Mouse (Mus musculus) ES-E14 (cell line): Measurements from ENCODE around the gene Glt28d2.

Experiments used
- CHD2 ChIP-seq: IDR thresholded peaks from 2 replicates; pipeline ENCODE4 v1.6.1; 2014; ENCODE audit warnings: mild to moderate bottlenecking, low read depth, low read length, inconsistent platforms
- HCFC1 ChIP-seq: IDR thresholded peaks from 2 replicates; pipeline ENCODE4 v1.6.1; 2012; ENCODE audit warnings: low read length, inconsistent platforms, borderline replicate concordance; ENCODE audit not compliant: insufficient read depth
- MAFK ChIP-seq: IDR thresholded peaks from 2 replicates; pipeline ENCODE4 v1.6.1; 2014; ENCODE audit warnings: mild to moderate bottlenecking, low read depth, low read length, inconsistent platforms; ENCODE audit not compliant: insufficient read depth
- ZC3H11A ChIP-seq: IDR thresholded peaks from 2 replicates; pipeline ENCODE4 v1.6.1; 2012; ENCODE audit warnings: low read depth, mild to moderate bottlenecking, inconsistent platforms, low read length, borderline replicate concordance
- ZNF384 ChIP-seq: IDR thresholded peaks from 2 replicates; pipeline ENCODE4 v1.6.1; 2012; ENCODE audit warnings: low read depth, low read length, inconsistent platforms

DNA sequence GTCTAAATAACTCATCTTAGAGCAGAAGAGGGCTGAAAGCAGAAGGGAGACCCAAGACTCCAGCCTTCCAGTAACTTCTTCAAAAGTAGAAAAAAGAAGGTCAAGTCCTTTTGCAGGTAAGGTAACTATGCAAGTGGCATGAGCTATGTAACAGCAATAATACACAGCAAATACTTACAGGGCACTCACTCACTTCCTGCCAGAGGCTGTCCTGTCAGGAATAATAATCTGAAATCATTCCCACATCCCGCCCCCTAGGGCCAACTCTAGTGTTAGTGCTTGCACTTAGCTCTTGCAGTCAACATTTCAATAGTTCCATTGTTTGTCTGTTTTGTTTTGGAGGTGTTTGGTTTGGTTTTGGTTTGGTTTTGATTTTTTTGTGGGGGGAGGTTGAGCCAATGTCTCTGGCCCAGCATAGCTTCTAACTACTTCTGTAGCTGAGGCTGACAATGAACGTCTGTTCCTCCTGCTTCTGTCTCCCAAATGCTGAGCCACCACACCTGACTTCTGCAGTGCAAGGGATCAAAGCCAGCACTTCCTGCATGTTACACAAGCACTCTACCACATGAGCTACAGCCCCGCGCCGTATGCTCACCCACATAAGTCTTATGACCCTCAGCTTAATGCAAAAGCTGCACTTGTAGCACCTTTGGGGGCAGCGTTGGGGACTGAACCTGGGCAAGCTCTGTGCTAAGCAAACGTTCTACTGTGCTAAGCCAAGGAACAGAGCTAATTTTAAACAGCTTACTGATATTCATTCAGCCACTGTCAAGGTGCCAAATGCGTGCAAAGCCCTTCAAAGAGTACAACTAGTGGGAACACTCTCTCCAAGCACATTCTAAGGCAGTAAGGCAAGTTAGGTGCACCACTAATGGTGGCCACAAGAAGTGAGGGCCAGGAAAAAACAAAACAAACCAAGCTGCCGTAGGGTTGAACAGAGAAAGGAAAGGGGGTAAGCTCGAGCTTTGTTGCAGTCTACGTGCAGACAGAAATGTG, 28.9 kb downstream of the Glt28d2 start:
- TF ChIP-seq HCFC1 (no peak), ZNF384 (no peak), ZC3H11A (no peak), CHD2 (no peak), MAFK (no peak)
